Mouse (Mus musculus) neural tube, embryonic 14.5 days (tissue): ENCODE data around the gene Vav1. TPM values are rescaled to one million over a fixed set of nuclear protein-coding genes. Genes with fewer than 3 reads are reported as not detected.

Experiments used
- ATAC-seq: fragments of 200-750 bp; cut with Nextera tagmentation; 2 replicates; pipeline ENCODE4 v1.8.0; 2017; ENCODE audit warnings: low read depth, mild to moderate bottlenecking, moderate TSS enrichment, moderate library complexity
- H3K27ac ChIP-seq: fragments of 300-500 bp; sonication (generic); 2 replicates; pipeline ENCODE4 v1.5.1; 2014; ENCODE audit warnings: low read depth, mild to moderate bottlenecking, control low read depth, low read length, moderate library complexity, mixed read lengths
- H3K27me3 ChIP-seq: fragments of 300-500 bp; sonication (generic); 2 replicates; pipeline ENCODE4 v1.6.1; 2014; ENCODE audit warnings: low read length; ENCODE audit not compliant: control insufficient read depth, insufficient read depth
- H3K36me3 ChIP-seq: fragments of 300-500 bp; sonication (generic); 2 replicates; pipeline ENCODE4 v1.6.1; 2014; ENCODE audit warnings: low read length, mixed read lengths; ENCODE audit not compliant: control insufficient read depth, insufficient read depth
- H3K4me1 ChIP-seq: fragments of 300-500 bp; sonication (generic); 2 replicates; pipeline ENCODE4 v1.6.1; 2014; ENCODE audit warnings: low read length; ENCODE audit not compliant: control insufficient read depth, insufficient read depth
- H3K4me2 ChIP-seq: fragments of 300-500 bp; sonication (generic); 2 replicates; pipeline ENCODE4 v1.6.1; 2014; ENCODE audit warnings: mild to moderate bottlenecking, low read depth, low read length, control low read depth
- H3K4me3 ChIP-seq: fragments of 300-500 bp; sonication (generic); 2 replicates; pipeline ENCODE4 v1.5.1; 2014; ENCODE audit warnings: low read depth, low read length, control low read depth, mixed read lengths
- H3K9ac ChIP-seq: fragments of 300-500 bp; sonication (generic); replicated peaks from 2 replicates; pipeline ENCODE4 v1.6.1; 2014; ENCODE audit warnings: low read depth, mild to moderate bottlenecking, control low read depth, low read length, mixed read lengths
- H3K9me3 ChIP-seq: fragments of 300-500 bp; sonication (generic); 2 replicates; pipeline ENCODE4 v1.6.1; 2016; ENCODE audit warnings: low read length; ENCODE audit not compliant: control insufficient read depth
- WGBS: fragments of 180-500 bp; shearing (Covaris S2); extraction: QIAGEN DNeasy Blood & Tissue Kit; methylation state at CpG from one replicate; pipeline ENCODE4 v1.1.7; 2014; 5-methylcytosine and 5-hydroxymethylcytosine counted together
- polyA plus RNA-seq: library from polyadenylated mRNA; unstranded; fragments of >200 nt; fragmentation: Nextera tagmentation; extraction: Ambion mirVana; gene quantifications from 2 replicates; pipeline ENCODE4 v1.2.1, GENCODE M21; 2014

The Vav1 gene
- polyA plus RNA-seq: 1.1 and 1.7 TPM in 2 replicates

DNA sequence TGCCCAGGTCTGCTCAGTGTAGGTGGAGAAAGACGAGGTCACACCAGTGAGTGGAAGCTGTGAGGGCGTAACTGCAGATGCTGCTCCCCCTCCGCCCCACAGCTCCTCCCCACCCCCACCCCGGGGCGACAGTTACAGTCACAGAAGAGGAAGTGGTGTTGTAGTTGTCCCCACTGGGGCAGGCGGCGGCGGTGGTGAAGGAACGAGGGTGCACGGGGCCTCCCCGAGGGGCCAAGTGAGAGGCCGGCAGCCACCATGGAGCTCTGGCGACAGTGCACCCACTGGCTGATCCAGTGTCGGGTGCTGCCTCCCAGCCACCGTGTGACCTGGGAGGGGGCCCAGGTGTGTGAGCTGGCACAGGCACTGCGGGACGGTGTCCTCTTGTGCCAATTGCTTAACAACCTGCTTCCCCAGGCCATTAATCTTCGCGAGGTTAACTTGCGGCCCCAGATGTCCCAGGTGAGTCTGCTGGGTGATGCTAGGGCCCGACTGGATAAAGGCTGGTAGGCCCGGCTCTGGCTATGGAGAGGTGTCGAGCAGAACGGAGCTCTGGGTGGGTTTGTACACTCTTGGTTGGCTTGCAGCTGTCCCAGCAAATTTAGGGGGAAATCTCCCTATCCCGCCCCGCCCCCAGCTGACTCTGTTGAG, at the start of gene Vav1:
Gene Vav1, plus strand, starts transcription at position 158 of the 648 bp plus-strand sequence.
- 68% methylated on average over 26 of the region's 26 CpGs for WGBS
- Histone ChIP-seq H3K9ac (no peak within 1 kb of the TSS), H3K9me3 (no peaks in the 10 kb centered on the region), H3K36me3 (no peaks in the 10 kb centered on the region), H3K27me3 (peaks cover 18% of the 10 kb centered on the region), H3K4me2 (no peak within 1 kb of the TSS), H3K4me3 (no peak within 1 kb of the TSS), H3K4me1 (peaks cover 11% of the 10 kb centered on the region; the same call in 1 of the 2 replicates), H3K27ac (no peak within 1 kb of the TSS)
- no peak for ATAC-seq

DNA sequence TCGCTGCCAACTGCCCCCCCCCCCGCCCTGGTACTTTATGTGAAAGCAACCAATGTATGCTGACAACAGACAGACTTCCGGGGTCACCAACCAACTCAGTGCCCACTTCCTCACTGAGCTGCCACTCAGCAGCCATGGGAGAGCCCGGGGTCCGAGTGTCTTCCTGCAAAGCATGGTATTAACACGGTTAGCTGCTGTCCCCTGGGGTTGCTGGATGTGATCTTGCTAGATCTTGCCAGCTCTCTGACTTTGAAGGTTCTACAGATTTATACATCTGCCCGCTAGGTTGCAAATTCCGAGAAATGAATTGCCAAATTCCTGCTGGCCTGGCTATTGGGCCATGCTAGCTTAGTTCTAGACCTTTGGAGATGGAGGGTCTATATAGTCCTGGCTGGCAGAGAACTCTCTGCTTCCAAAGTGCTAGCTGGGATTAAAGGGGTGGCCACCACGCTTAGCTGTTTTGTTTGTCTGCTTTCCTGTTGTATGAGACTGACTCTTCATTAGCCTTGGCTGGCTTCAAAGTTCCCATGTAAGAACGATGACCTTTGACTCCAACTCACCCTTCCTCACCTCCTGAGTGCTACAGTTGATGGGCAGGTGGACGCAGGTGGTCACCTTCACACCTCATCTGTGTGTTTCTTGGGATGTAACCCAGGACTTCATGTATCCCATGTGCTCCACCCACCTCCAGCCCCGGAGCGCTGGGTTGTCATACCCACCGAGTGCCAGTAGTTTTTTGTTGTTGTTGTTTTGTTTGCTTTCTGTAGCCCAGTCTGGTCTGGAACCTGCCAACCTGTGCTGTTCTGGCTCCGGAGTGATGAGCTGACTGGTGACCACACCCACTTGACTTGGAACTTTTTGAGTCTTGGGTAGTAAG, 48.8 kb upstream of the Vav1 start:
- Histone ChIP-seq H3K36me3 (peaks cover 7% of the 10 kb centered on the region; the same call in 1 of the 2 replicates), H3K9ac (no peak overlapping the region), H3K27ac (no peak overlapping the region), H3K4me2 (no peak overlapping the region), H3K9me3 (no peaks in the 10 kb centered on the region), H3K4me3 (no peak overlapping the region), H3K27me3 (no peaks in the 10 kb centered on the region), H3K4me1 (no peaks in the 10 kb centered on the region)
- ATAC-seq: no peak
- WGBS: 80% methylated on average over 14 of the region's 15 CpGs

DNA sequence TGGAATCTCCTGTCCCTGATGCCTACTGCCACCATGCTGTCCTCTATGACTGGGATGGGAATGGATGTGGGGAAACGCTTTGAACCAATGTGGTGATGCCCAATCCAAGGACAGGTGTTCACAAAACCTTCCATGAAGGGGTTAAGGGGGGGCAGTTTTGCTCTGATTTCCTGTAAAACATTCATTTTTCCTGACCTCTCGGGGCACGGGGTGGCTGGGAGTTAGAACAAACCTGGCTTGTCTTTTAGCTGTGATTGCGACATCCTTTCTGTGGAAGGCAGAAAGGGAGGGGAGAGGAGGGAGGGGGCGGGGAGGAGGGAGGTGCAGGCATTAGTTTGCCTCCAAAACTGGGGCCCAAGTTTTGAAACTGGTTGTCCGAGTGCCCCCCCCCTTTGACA, 48.2 kb upstream of the Vav1 start:
- 71% methylated on average over 6 of the region's 6 CpGs for WGBS
- Histone ChIP-seq H3K4me2 (no peak overlapping the region), H3K4me1 (no peaks in the 10 kb centered on the region), H3K4me3 (no peak overlapping the region), H3K9me3 (no peaks in the 10 kb centered on the region), H3K9ac (no peak overlapping the region), H3K27me3 (no peaks in the 10 kb centered on the region), H3K27ac (no peak overlapping the region), H3K36me3 (peaks cover 7% of the 10 kb centered on the region; the same call in 1 of the 2 replicates)
- ATAC-seq: no peak

DNA sequence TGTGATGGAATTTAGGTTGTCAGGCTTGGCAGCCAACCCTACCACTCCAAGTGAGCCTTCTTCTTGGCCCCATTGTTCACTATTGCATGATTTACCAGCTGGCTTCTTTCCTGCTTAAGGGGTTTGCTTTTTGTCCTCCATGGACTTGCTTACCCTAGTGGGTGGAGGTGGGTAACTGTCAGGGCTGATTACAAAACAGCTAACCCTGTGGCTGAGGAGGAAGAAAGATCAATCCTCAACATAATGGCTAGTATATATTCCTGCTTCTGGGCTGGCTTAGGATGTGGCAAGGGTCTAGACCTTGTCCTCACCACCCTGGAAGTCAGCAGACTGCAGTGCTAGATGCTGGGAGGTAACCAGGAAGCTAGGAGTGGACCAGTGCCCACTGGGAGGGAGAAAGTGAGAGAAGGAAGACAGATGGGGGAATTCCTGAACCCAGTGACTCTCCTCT, 47.6 kb upstream of the Vav1 start:
- Histone ChIP-seq H3K27ac (no peak overlapping the region), H3K9ac (no peak overlapping the region), H3K36me3 (peaks cover 12% of the 10 kb centered on the region), H3K4me3 (no peak overlapping the region), H3K27me3 (no peaks in the 10 kb centered on the region), H3K9me3 (no peaks in the 10 kb centered on the region), H3K4me2 (no peak overlapping the region), H3K4me1 (no peaks in the 10 kb centered on the region)
- ATAC-seq: no peak

GRCm38 (mm10) chr17:57232200-57232599, 46.7 kb upstream of the Vav1 start:
- WGBS: 91% methylated on average over 1 of the region's 1 CpGs
- H3K9ac ChIP-seq: no peak overlapping the region
- no peaks in the 10 kb centered on the region for H3K9me3 ChIP-seq
- no peaks in the 10 kb centered on the region for H3K27me3 ChIP-seq
- no peak overlapping the region for H3K4me3 ChIP-seq
- no peak overlapping the region for H3K4me2 ChIP-seq
- H3K27ac ChIP-seq: no peak overlapping the region
- no peaks in the 10 kb centered on the region for H3K4me1 ChIP-seq
- peaks cover 14% of the 10 kb centered on the region for H3K36me3 ChIP-seq
- ATAC-seq: no peak

GRCm38 (mm10) chr17:57233038-57233437, 45.9 kb upstream of the Vav1 start:
- H3K9ac ChIP-seq: no peak overlapping the region
- H3K4me3 ChIP-seq: no peak overlapping the region
- H3K4me1 ChIP-seq: no peaks in the 10 kb centered on the region
- 49% methylated on average over 7 of the region's 7 CpGs for WGBS
- H3K36me3 ChIP-seq: peaks cover 22% of the 10 kb centered on the region
- no peaks in the 10 kb centered on the region for H3K27me3 ChIP-seq
- H3K27ac ChIP-seq: no peak overlapping the region
- H3K9me3 ChIP-seq: no peaks in the 10 kb centered on the region
- H3K4me2 ChIP-seq: no peak overlapping the region
- no peak for ATAC-seq

- H3K36me3 ChIP-seq: peaks cover 22% of the 10 kb centered on the region
- H3K4me2 ChIP-seq: no peak overlapping the region
- H3K27ac ChIP-seq: no peak overlapping the region
- H3K4me1 ChIP-seq: no peaks in the 10 kb centered on the region
- H3K27me3 ChIP-seq: no peaks in the 10 kb centered on the region
- 81% methylated on average over 12 of the region's 12 CpGs for WGBS
- H3K9me3 ChIP-seq: no peaks in the 10 kb centered on the region
- no peak for ATAC-seq
- H3K4me3 ChIP-seq: no peak overlapping the region
- no peak overlapping the region for H3K9ac ChIP-seq
Measured at GRCm38 (mm10) chr17:57234254-57234928, 44.5 kb upstream of the Vav1 start.

- Histone ChIP-seq H3K4me1 (no peaks in the 10 kb centered on the region), H3K9me3 (no peaks in the 10 kb centered on the region), H3K4me3 (no peak overlapping the region), H3K9ac (no peak overlapping the region), H3K27me3 (no peaks in the 10 kb centered on the region), H3K27ac (no peak overlapping the region), H3K36me3 (peaks cover 22% of the 10 kb centered on the region), H3K4me2 (no peak overlapping the region)
- no peak for ATAC-seq
- WGBS: 91% methylated on average over 5 of the region's 5 CpGs
Measured at GRCm38 (mm10) chr17:57235803-57236202, 43.1 kb upstream of the Vav1 start.
